Mouse (Mus musculus) olfactory bulb, adult 2 months (tissue): ENCODE results near the gene Ccdc62. TPM values are rescaled to one million over a fixed set of nuclear protein-coding genes. Genes with fewer than 3 reads are reported as not detected.

ENCODE experiments used
- H3K27ac ChIP-seq: fragments of 200-500 bp; 2 replicates; pipeline ENCODE4 v1.5.1; 2012; ENCODE audit warnings: low read depth, low read length; ENCODE audit not compliant: insufficient read depth
- H3K4me1 ChIP-seq: fragments of 200-500 bp; 2 replicates; pipeline ENCODE4 v1.6.1; 2012; ENCODE audit warnings: low read length; ENCODE audit not compliant: control insufficient read depth, insufficient read depth
- H3K4me3 ChIP-seq: fragments of 200-500 bp; 2 replicates; pipeline ENCODE4 v1.5.1; 2012; ENCODE audit warnings: mild to moderate bottlenecking, low read depth, low read length, moderate library complexity; ENCODE audit not compliant: insufficient read depth
- CTCF ChIP-seq: fragments of 200-500 bp; IDR thresholded peaks from 2 replicates; pipeline ENCODE4 v1.5.1; 2012; ENCODE audit warnings: low read depth, mild to moderate bottlenecking, low read length, moderate library complexity; ENCODE audit not compliant: insufficient read depth
- POLR2A ChIP-seq: fragments of 200-500 bp; IDR thresholded peaks from 2 replicates; pipeline ENCODE4 v1.6.1; 2012; ENCODE audit warnings: mild to moderate bottlenecking, low read depth, low read length, moderate library complexity; ENCODE audit not compliant: insufficient read depth
- WGBS: fragments of 180-500 bp; shearing (Covaris S2); methylation state at CpG from one replicate; pipeline ENCODE4 v1.1.7; 2018; 5-methylcytosine and 5-hydroxymethylcytosine counted together
- polyA plus RNA-seq: library from polyadenylated mRNA; stranded (reverse); fragments of >200 nt; gene quantifications from 2 replicates; pipeline ENCODE4 v1.2.4, GENCODE M21; 2012; ENCODE audit warnings: low replicate concordance; ENCODE audit not compliant: missing spikeins, insufficient read depth, insufficient read length

Ccdc62 gene
- polyA plus RNA-seq, 1 experiment, result not detected

DNA sequence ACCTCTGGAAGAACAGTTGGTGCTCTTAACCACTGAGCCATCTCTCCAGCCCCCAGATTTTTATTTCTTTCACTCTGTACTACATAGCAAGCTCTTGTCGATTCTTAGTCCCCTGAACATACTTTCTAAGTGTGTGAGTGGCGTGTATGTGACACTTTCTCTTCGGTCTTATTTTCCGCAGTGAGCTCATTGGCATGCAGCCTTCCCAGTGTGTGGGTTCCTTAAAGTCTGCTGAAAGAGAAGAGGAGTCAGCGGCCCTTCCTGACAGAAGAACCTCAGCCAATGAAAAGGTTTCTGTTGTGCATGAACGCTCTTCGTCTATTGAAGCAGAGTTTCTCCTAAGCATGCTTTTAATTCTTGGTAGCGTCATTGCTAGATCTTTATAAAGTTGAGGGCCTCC, 26.7 kb downstream of the Ccdc62 start:
- 76% methylated on average over 8 of the region's 8 CpGs for WGBS
- TF ChIP-seq POLR2A, result no peak
- TF ChIP-seq CTCF, result no peak

DNA sequence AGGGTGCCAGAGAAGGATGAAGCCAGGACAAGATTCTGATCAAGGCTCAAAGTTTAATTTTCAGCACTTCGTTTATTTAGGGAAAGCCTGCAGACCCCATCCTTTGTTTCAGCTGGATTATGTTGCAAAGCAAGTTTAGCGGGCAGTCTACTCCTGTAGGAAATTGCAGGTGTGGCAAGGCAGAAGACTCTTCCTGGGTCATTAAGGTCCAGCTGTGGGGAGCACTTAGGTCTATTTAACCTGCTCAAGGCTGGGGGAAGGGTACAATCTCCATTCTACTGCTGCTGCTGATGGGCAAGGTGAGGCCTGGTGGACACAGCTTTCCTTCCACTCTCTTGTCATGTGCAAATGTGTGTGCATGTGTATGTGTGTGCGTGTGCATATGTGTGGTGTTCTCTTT, 28.5 kb downstream of the Ccdc62 start:
- no peak overlapping the region for H3K27ac ChIP-seq
- 91% methylated on average over 3 of the region's 3 CpGs for WGBS
- no peak overlapping the region for H3K4me3 ChIP-seq
- peaks cover 5% of the 10 kb centered on the region for H3K4me1 ChIP-seq
- TF ChIP-seq POLR2A (no peak), CTCF (no peak)

More for the DNA sequence above, 26.7 kb downstream of the Ccdc62 start:
- Histone ChIP-seq H3K27ac (no peak overlapping the region), H3K4me3 (no peak overlapping the region), H3K4me1 (peaks cover 5% of the 10 kb centered on the region)

DNA sequence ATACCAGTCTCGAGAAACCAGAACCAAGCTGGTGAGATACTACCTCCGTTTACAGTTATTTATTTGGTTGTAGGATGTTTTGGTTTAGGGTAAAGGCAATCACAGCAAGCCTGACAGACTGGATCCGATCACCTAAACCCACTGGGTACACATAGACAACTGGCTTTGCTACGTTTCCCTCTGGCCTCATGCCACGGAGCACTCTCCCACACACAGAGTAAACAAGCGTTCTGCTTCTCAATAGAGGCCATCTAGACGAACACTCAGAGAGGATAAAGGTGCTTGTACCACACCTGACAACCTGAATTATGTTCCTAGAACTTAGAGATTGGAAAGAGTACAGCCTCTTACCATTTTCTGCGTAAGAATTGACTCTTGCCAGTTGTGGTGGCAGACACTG, 29.6 kb downstream of the Ccdc62 start:
- no peak overlapping the region for H3K27ac ChIP-seq
- 86% methylated on average over 8 of the region's 8 CpGs for WGBS

DNA sequence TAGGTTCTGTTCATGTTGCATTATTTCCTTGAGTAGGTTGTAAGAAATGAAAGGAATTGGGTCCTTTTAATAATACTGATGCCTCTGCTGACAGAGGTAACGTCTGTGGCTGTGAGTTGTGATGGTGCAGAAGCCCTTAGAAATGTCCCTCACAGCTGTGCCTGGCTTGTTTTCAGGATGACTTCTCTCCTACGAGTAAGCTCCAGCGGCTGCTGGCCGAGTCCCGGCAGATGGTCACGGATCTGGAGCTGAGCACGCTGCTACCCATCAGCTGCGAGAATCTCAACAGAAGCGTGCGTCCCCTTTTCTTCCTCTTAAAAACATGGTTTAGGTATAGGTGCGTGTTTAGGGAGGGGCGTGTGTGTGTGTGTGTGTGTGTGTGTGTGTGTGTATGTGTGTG, 30.6 kb downstream of the Ccdc62 start:
- WGBS, result 68% methylated on average over 12 of the region's 12 CpGs
- TF ChIP-seq CTCF (no peak), POLR2A (no peak)

More for the DNA sequence above, 29.6 kb downstream of the Ccdc62 start:
- TF ChIP-seq CTCF (no peak), POLR2A (no peak)
- Histone ChIP-seq H3K4me3 (no peak overlapping the region), H3K4me1 (no peaks in the 10 kb centered on the region)

DNA sequence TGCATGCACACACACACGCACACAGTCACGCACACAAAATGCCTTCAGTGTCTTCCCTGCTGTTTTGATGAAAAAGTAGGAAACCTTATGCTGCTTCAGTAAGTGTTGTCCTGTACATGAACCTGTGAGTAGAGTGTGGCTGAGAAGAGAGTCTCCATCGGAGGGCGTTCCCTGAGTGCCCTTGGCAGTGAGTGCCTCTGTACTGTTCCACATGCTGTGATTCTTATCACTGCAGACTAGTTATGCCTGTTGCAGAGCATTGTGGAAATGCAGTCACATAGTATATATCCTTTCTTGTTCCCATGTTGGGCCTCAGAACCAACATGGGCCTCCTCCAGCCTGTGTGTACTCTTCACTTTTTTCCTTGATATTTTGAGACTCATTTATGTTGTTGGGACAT, 33.7 kb downstream of the Ccdc62 start:
- Histone ChIP-seq H3K4me3 (no peak overlapping the region), H3K4me1 (peaks cover under 1% of the 10 kb centered on the region; the same call in 1 of the 2 replicates), H3K27ac (no peak overlapping the region)
- TF ChIP-seq CTCF, result no peak
- no peak for TF ChIP-seq POLR2A
- 95% methylated on average over 4 of the region's 4 CpGs for WGBS

More for the DNA sequence above, 30.6 kb downstream of the Ccdc62 start:
- no peak overlapping the region for H3K4me3 ChIP-seq
- no peaks in the 10 kb centered on the region for H3K4me1 ChIP-seq
- no peak overlapping the region for H3K27ac ChIP-seq

DNA sequence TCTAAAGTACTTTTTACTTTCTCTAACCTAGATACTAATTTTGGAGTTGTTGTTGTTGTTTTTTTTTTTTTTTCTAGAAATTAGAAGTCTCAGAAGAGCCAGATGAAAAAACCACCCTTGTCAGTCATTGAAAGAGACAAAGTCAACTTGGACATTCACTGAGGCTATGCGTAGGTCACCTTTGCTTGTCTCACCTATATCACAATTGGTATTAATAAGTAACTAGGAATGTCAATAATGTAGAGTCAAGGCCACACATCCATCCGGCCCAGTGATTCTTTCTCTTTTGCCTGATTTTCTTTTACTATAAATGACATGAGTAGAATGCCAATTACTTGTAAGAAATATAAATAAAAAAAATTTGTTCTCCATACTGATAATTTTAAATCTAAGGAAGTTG, 36.3 kb downstream of the Ccdc62 start:
- H3K27ac ChIP-seq, result no peak overlapping the region
- 94% methylated on average over 2 of the region's 2 CpGs for WGBS
- no peak for TF ChIP-seq POLR2A
- no peak for TF ChIP-seq CTCF
- H3K4me3 ChIP-seq, result no peak overlapping the region
- H3K4me1 ChIP-seq, result peaks cover 2% of the 10 kb centered on the region

DNA sequence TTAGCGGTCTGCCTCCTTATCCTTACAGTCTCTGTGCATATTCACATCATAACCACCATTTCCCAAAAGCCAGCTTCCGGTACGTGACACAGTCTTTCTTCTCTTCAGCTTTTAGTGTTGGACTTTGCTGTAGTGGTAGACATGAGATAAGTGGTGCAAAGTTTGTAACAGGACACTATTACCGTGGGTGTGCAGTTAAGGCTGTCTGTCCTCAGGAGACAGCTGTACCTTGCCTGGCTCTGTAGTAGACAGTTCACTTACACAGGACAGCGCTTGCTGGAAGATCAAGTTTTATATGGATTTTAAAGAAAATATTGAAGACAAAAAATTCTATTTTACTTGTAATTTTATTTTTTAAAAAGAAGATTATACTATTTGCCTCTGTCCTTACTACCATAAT, 38.0 kb downstream of the Ccdc62 start:
- peaks cover 5% of the 10 kb centered on the region for H3K4me1 ChIP-seq
- no peak overlapping the region for H3K4me3 ChIP-seq
- 94% methylated on average over 5 of the region's 5 CpGs for WGBS
- no peak overlapping the region for H3K27ac ChIP-seq
- TF ChIP-seq POLR2A (no peak), CTCF (no peak)

DNA sequence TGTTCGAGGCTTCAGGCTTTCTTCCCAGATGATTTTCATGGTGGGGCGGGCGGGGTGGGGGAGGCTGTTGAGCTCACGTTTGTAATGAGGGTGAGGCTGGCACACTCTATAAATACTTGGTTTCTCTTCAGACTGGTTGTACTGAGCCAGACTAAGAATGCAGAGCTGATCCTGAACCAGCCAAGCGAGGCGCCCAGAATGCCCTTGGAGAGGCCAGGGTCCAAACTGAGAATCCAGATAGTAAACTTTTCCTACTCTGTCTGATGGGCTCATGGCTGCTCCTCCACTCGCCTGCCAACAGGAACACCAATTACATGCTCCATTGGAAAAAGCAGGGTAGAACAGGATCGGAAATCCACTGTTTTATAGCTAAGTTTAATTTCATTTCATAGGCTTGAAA, 38.7 kb downstream of the Ccdc62 start:
- no peak overlapping the region for H3K4me3 ChIP-seq
- no peak overlapping the region for H3K27ac ChIP-seq
- H3K4me1 ChIP-seq, result peaks cover 5% of the 10 kb centered on the region
- WGBS, result 58% methylated on average over 8 of the region's 8 CpGs
- no peak for TF ChIP-seq CTCF
- no peak for TF ChIP-seq POLR2A

DNA sequence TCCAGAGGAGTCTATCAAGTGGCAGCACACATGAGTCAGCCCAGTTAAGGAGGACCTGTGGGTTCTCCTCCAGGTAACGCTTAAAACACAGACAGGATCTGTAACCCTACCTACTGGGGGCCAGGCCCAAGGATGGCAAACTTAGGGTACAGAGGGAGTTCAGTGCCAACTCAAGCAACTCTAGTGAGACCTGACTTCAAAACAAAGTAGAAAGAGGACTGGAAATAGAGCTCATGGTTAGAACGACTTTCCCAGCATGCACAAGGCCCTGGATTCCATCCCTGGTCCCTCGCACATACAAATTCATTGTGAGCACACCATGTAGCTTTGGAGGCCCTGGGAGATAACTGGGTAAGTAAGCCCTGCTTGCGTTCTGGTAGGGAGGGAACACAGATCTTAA, 40.1 kb downstream of the Ccdc62 start:
- WGBS, result 89% methylated on average over 4 of the region's 4 CpGs
- peaks cover 9% of the 10 kb centered on the region for H3K4me1 ChIP-seq
- no peak for TF ChIP-seq POLR2A
- TF ChIP-seq CTCF, result no peak
- no peak overlapping the region for H3K27ac ChIP-seq
- no peak overlapping the region for H3K4me3 ChIP-seq

DNA sequence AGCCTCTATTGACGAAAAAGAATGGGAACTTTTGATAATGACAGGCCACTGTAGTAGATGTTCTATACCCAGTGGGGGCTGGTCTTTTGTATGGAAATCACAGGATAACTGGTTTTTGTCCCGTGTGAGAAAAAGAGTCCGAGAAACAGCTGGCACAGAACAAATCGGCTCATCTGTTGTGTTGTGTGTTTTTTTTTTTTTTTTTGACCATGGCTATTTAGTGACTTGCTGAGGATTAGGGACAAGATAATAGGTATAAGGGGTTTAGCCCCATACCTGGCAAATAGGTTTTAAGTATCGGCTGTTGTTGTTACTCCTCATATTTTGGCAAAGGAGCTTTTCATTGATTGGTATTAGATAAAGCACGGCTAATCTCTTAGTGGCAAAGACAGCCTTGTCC, 42.0 kb downstream of the Ccdc62 start:
- no peak overlapping the region for H3K4me3 ChIP-seq
- H3K4me1 ChIP-seq, result peaks cover 13% of the 10 kb centered on the region
- no peak overlapping the region for H3K27ac ChIP-seq
- TF ChIP-seq POLR2A, result no peak
- TF ChIP-seq CTCF, result no peak
- WGBS, result 64% methylated on average over 6 of the region's 6 CpGs
